Mouse (Mus musculus) liver, embryonic 16.5 days (tissue): Measurements from ENCODE around the gene Hrh3. TPM values are rescaled to one million over a fixed set of nuclear protein-coding genes. Genes with fewer than 3 reads are reported as not detected.

Experiments used
- ATAC-seq: fragments of 200-750 bp; cut with Nextera tagmentation; 2 replicates; pipeline ENCODE4 v1.8.0; 2017; ENCODE audit warnings: low read depth, mild to moderate bottlenecking, moderate number of reproducible peaks, moderate library complexity
- H3K27ac ChIP-seq: fragments of 300-500 bp; sonication (generic); 2 replicates; pipeline ENCODE4 v1.5.1; 2014; ENCODE audit warnings: mild to moderate bottlenecking, low read length
- H3K27me3 ChIP-seq: fragments of 300-500 bp; sonication (generic); 2 replicates; pipeline ENCODE4 v1.6.1; 2014; ENCODE audit warnings: low read depth, low read length, mixed read lengths; ENCODE audit not compliant: control insufficient read depth, insufficient read depth
- H3K36me3 ChIP-seq: fragments of 300-500 bp; sonication (generic); 2 replicates; pipeline ENCODE4 v1.6.1; 2014; ENCODE audit warnings: mild to moderate bottlenecking; ENCODE audit not compliant: control insufficient read depth, insufficient read depth
- H3K4me1 ChIP-seq: fragments of 300-500 bp; sonication (generic); 2 replicates; pipeline ENCODE4 v1.6.1; 2014; ENCODE audit warnings: low read depth, low read length, mixed read lengths; ENCODE audit not compliant: control insufficient read depth
- H3K4me2 ChIP-seq: fragments of 300-500 bp; sonication (generic); 2 replicates; pipeline ENCODE4 v1.6.1; 2014; ENCODE audit warnings: low read depth, low read length, mixed read lengths
- H3K4me3 ChIP-seq: fragments of 300-500 bp; sonication (generic); 2 replicates; pipeline ENCODE4 v1.5.1; 2014; ENCODE audit warnings: low read depth, mild to moderate bottlenecking, low read length
- H3K9ac ChIP-seq: fragments of 300-500 bp; sonication (generic); 2 replicates; pipeline ENCODE4 v1.6.1; 2014; ENCODE audit warnings: low read depth, low read length
- H3K9me3 ChIP-seq: fragments of 300-500 bp; sonication (generic); replicated peaks from 2 replicates; pipeline ENCODE4 v1.6.1; 2016; ENCODE audit warnings: low read length; ENCODE audit not compliant: control insufficient read depth
- WGBS: fragments of 180-500 bp; shearing (Covaris S2); extraction: QIAGEN DNeasy Blood & Tissue Kit; methylation state at CpG from one replicate; pipeline ENCODE4 v1.1.7; 2014; ENCODE audit not compliant: insufficient replicate concordance; 5-methylcytosine and 5-hydroxymethylcytosine counted together
- polyA plus RNA-seq: library from polyadenylated mRNA; unstranded; fragments of >200 nt; fragmentation: Nextera tagmentation; extraction: Ambion mirVana; gene quantifications from 2 replicates; pipeline ENCODE4 v1.2.1, GENCODE M21; 2015

The Hrh3 gene
- polyA plus RNA-seq, 1 experiment from 2014 or later: not detected

DNA sequence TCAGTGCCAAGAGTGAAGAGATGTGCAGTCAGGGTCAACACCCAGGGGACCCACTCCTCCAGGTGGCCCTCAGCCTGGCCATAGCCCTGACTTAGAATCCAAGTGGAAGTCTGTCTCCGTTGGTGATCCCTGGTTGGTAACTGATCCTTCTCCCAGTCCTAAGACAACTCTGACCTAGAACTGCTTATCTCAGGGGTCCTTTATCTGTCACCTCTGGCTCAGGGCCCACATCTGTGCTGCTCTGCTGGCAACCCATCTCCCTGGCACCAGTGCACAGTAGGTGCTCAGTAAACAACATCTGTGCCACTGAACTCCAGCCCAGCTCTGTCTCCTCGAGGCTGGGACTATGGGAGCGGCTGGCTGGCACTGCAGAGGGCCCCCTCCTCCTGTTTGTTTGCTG lies 6.7 kb downstream of the Hrh3 start:
- Histone ChIP-seq H3K4me1 (no peaks in the 10 kb centered on the region; the same call in 1 of the 2 replicates), H3K27me3 (peaks cover 49% of the 10 kb centered on the region), H3K4me2 (no peak overlapping the region), H3K27ac (no peak overlapping the region), H3K9me3 (no peaks in the 10 kb centered on the region), H3K4me3 (no peak overlapping the region), H3K9ac (no peak overlapping the region), H3K36me3 (no peaks in the 10 kb centered on the region)
- WGBS: 20% methylated on average over 3 of the region's 3 CpGs
- no peak for ATAC-seq

DNA sequence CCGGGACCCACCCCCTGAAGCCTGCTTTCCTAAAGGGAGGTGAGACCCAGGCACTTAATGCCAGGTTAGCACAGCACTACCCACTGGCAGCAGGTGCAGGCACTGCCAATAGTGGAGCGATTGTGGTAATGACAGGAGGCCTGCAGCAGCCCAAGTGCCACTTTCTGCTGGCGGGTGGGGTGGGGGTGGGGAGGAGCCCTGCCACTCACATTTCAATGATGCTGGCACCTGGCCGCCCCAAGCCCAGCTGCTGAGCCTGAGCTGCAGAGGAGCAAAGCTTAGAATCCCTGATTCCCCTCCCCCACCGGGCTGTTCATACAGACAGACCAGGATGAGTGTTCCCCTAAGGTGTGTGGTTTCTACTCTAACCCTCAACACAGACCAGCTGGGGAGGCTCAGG lies 8.6 kb downstream of the Hrh3 start:
- 28% methylated on average over 5 of the region's 5 CpGs for WGBS
- H3K27ac ChIP-seq: no peak overlapping the region
- H3K36me3 ChIP-seq: no peaks in the 10 kb centered on the region
- H3K9me3 ChIP-seq: no peaks in the 10 kb centered on the region
- ATAC-seq: no peak
- H3K4me1 ChIP-seq: no peaks in the 10 kb centered on the region; the same call in 1 of the 2 replicates
- H3K27me3 ChIP-seq: peaks cover 31% of the 10 kb centered on the region
- no peak overlapping the region for H3K4me3 ChIP-seq
- no peak overlapping the region for H3K4me2 ChIP-seq
- H3K9ac ChIP-seq: no peak overlapping the region

DNA sequence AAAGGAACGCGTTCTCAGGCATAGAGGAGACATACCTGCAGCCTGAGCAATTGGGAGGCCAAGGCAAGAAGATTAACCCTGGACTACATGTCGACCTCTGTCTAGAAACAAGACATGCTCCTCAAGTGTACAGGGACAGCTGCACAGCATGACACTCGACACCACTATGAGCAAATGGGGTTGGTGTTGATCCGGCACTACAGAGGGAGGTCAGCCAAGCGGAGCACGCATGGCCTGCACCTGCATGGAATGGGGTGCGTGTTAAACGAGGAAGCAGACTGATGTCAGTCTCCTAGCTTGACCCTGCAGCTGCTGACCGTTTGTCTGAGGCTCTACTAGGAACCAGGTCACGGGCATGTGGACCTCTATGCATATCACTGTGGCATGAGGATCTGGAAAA lies 14.0 kb downstream of the Hrh3 start:
- H3K27ac ChIP-seq: no peak overlapping the region
- no peaks in the 10 kb centered on the region for H3K36me3 ChIP-seq
- H3K4me1 ChIP-seq: no peaks in the 10 kb centered on the region
- H3K4me2 ChIP-seq: no peak overlapping the region
- H3K9me3 ChIP-seq: no peaks in the 10 kb centered on the region
- H3K4me3 ChIP-seq: no peak overlapping the region
- no peaks in the 10 kb centered on the region for H3K27me3 ChIP-seq
- ATAC-seq: no peak
- WGBS: 60% methylated on average over 11 of the region's 11 CpGs
- no peak overlapping the region for H3K9ac ChIP-seq

GRCm38 (mm10) chr2:180087472-180087871 lies 16.8 kb downstream of the Hrh3 start:
- H3K9ac ChIP-seq: no peak overlapping the region
- 81% methylated on average over 4 of the region's 4 CpGs for WGBS
- H3K4me1 ChIP-seq: no peaks in the 10 kb centered on the region

DNA sequence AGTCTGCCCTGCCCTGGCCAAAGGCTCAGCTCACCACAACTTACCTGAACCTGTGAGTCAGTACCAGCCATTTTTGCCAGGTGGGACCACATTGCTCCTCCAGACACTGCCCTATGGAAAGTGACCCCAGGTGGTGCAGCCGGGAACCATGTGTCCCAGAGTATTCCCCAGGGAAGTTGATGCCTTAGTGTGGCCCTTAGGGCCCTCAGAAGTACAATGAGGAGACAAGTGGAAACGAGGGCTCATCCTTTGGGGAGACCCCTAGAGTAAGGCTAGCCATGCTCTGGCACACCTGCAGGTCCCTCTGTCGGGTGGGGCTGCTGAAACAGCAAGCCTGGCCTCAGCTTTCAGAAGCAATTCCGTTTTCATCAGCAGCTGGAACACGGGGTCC lies 17.7 kb downstream of the Hrh3 start:
- no peak for ATAC-seq
- H3K9ac ChIP-seq: no peak overlapping the region
- 58% methylated on average over 5 of the region's 5 CpGs for WGBS

More at GRCm38 (mm10) chr2:180087472-180087871, 16.8 kb downstream of the Hrh3 start:
- no peak overlapping the region for H3K4me3 ChIP-seq
- H3K27me3 ChIP-seq: no peaks in the 10 kb centered on the region
- H3K4me2 ChIP-seq: no peak overlapping the region
- no peaks in the 10 kb centered on the region for H3K36me3 ChIP-seq
- no peaks in the 10 kb centered on the region for H3K9me3 ChIP-seq
- ATAC-seq: no peak
- no peak overlapping the region for H3K27ac ChIP-seq

GRCm38 (mm10) chr2:180085926-180086636 lies 18.2 kb downstream of the Hrh3 start:
- no peak for ATAC-seq
- WGBS: 71% methylated on average over 16 of the region's 16 CpGs

More for the DNA sequence above, 17.7 kb downstream of the Hrh3 start:
- H3K9me3 ChIP-seq: no peaks in the 10 kb centered on the region
- no peaks in the 10 kb centered on the region for H3K36me3 ChIP-seq
- no peaks in the 10 kb centered on the region for H3K27me3 ChIP-seq
- no peak overlapping the region for H3K27ac ChIP-seq
- no peak overlapping the region for H3K4me2 ChIP-seq
- no peak overlapping the region for H3K4me3 ChIP-seq
- no peaks in the 10 kb centered on the region for H3K4me1 ChIP-seq

GRCm38 (mm10) chr2:180084565-180084964 lies 19.7 kb downstream of the Hrh3 start:
- H3K4me3 ChIP-seq: no peak overlapping the region
- WGBS: 55% methylated on average over 3 of the region's 3 CpGs

More at GRCm38 (mm10) chr2:180085926-180086636, 18.2 kb downstream of the Hrh3 start:
- H3K27me3 ChIP-seq: no peaks in the 10 kb centered on the region
- H3K4me1 ChIP-seq: no peaks in the 10 kb centered on the region
- H3K4me3 ChIP-seq: no peak overlapping the region
- no peak overlapping the region for H3K4me2 ChIP-seq
- H3K9me3 ChIP-seq: no peaks in the 10 kb centered on the region
- H3K36me3 ChIP-seq: no peaks in the 10 kb centered on the region
- no peak overlapping the region for H3K27ac ChIP-seq
- H3K9ac ChIP-seq: no peak overlapping the region

DNA sequence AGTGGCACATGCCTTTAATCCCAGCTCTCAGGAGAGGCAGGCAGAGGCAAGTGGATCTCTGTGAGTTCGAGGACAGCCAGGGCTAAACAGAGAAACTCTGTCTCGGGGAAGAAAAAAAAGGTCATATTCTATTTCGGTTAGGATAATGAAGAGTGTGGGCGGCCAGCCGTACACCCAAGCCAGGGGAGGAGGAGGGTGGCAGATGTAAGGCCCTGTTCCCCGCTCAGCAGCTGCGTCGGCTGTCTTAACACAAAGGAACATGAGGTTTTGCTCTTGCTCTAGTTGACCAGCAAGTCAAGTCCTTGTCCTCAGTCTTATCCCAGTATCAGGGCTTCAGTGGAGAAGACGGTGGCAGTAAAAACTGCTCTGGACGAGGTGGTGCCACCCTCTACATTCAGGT lies 21.2 kb downstream of the Hrh3 start:
- Histone ChIP-seq H3K4me1 (no peaks in the 10 kb centered on the region), H3K36me3 (no peaks in the 10 kb centered on the region), H3K9me3 (no peaks in the 10 kb centered on the region), H3K27ac (no peak overlapping the region), H3K27me3 (no peaks in the 10 kb centered on the region), H3K4me3 (no peak overlapping the region), H3K9ac (no peak overlapping the region), H3K4me2 (no peak overlapping the region)
- 79% methylated on average over 10 of the region's 10 CpGs for WGBS
- no peak for ATAC-seq

More at GRCm38 (mm10) chr2:180084565-180084964, 19.7 kb downstream of the Hrh3 start:
- Histone ChIP-seq H3K27ac (no peak overlapping the region), H3K4me1 (no peaks in the 10 kb centered on the region), H3K9ac (no peak overlapping the region), H3K27me3 (no peaks in the 10 kb centered on the region), H3K9me3 (no peaks in the 10 kb centered on the region), H3K4me2 (no peak overlapping the region), H3K36me3 (no peaks in the 10 kb centered on the region)
- ATAC-seq: no peak

DNA sequence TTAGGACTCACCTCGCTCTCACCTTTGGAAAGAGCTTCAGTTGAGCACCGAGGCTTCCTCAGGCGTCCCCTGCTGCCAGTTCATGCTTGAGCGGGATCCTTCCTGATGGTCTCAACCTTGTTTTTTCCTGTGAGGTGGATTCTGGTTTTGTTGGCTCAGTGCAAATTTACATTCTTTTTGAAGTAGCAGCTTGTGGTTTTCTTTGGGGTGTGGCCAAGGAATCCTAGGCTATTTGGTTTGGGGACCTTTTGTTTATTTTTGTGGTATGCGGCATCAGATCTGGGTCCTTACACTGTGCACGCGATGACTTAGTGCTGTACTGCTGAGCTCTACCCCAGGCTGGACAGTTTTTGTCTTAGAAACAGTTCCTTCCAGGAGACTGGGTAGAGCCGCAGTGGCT lies 23.6 kb downstream of the Hrh3 start:
- Histone ChIP-seq H3K4me1 (no peaks in the 10 kb centered on the region), H3K27ac (no peak overlapping the region), H3K27me3 (no peaks in the 10 kb centered on the region), H3K9me3 (no peaks in the 10 kb centered on the region), H3K4me3 (no peak overlapping the region), H3K36me3 (no peaks in the 10 kb centered on the region), H3K9ac (no peak overlapping the region), H3K4me2 (no peak overlapping the region)
- no peak for ATAC-seq
- WGBS: 77% methylated on average over 8 of the region's 8 CpGs
